Mouse (Mus musculus) C2C12 (cell line): ENCODE data around the gene Bcl6b. TPM values are rescaled to one million over a fixed set of nuclear protein-coding genes. Genes with fewer than 3 reads are reported as not detected.

Source experiments
- H3K27me3 ChIP-seq: one replicate; pipeline ENCODE4 v1.6.1; 2011; ENCODE audit not compliant: control insufficient read depth, insufficient read depth, insufficient read length
- H3K36me3 ChIP-seq: one replicate; pipeline ENCODE4 v1.6.1; 2011; ENCODE audit not compliant: control insufficient read depth, insufficient read depth
- H3K4me3 ChIP-seq: one replicate; pipeline ENCODE4 v1.5.1; 2011; ENCODE audit warnings: mild to moderate bottlenecking, control low read depth; ENCODE audit not compliant: poor library complexity, insufficient read depth, severe bottlenecking
- H3K79me2 ChIP-seq: one replicate; pipeline ENCODE4 v1.6.1; 2011; ENCODE audit not compliant: control insufficient read depth, insufficient read depth
- H3K79me3 ChIP-seq: one replicate; pipeline ENCODE4 v1.6.1; 2011; ENCODE audit warnings: low read depth, control low read depth
- H3ac ChIP-seq: one replicate; pipeline ENCODE3; 2011; ENCODE audit warnings: low read depth; ENCODE audit not compliant: control insufficient read depth, insufficient read length
- CEBPB ChIP-seq: IDR thresholded peaks from one replicate; pipeline ENCODE4 v1.6.1; 2011; ENCODE audit warnings: low read depth, mild to moderate bottlenecking, control low read depth, moderate library complexity
- CTCF ChIP-seq: IDR thresholded peaks from one replicate; pipeline ENCODE4 v1.5.1; 2011; ENCODE audit not compliant: control insufficient read depth, insufficient read depth, insufficient read length
- FOSL1 ChIP-seq: IDR thresholded peaks from one replicate; pipeline ENCODE4 v1.8.0; 2011; ENCODE audit warnings: mild to moderate bottlenecking, low read length; ENCODE audit not compliant: poor library complexity, insufficient read depth, severe bottlenecking
- MAX ChIP-seq: IDR thresholded peaks from one replicate; pipeline ENCODE4 v1.6.1; 2011; ENCODE audit warnings: mild to moderate bottlenecking, control low read depth
- MYOD1 ChIP-seq: IDR thresholded peaks from one replicate; pipeline ENCODE4 v1.6.1; 2011; ENCODE audit warnings: low read depth; ENCODE audit not compliant: control insufficient read depth, insufficient read length
- MYOG ChIP-seq: IDR thresholded peaks from one replicate; pipeline ENCODE4 v1.6.1; 2011; ENCODE audit not compliant: control insufficient read depth, insufficient read length; ENCODE audit errors: extremely low read depth
- USF1 ChIP-seq: IDR thresholded peaks from one replicate; pipeline ENCODE4 v1.6.1; 2011; ENCODE audit warnings: low read depth, mild to moderate bottlenecking, control low read depth, moderate library complexity
- polyA plus RNA-seq: library from polyadenylated mRNA; unstranded; fragments of >200 nt; fragmentation: generic; extraction: Trizol; gene quantifications from one replicate; pipeline ENCODE4 v1.2.1, GENCODE M21; 2012; ENCODE audit warnings: missing spikeins

Gene Bcl6b
- polyA plus RNA-seq, 1 experiment = 9.3 TPM

DNA sequence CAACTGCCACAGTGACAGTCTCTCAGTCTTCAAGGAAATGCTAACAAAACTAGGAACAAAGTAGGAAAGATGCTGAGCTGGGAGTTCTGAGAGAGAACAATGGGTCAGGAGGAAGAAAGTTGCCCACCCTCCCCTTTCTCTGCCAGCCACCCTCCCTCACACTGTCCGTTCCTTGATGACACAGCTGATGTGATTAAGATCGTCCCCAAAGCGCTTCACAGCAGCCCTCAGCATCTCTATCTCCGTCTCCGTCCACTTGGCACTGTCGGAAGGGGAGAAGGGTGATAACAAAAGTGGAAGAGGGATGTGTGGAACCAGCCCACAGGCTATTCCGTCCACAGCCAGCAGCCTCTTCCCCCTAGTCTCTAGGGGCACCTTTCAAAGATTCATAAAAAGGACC is 7.1 kb upstream of the Bcl6b start:
- H3K79me3 ChIP-seq = peaks cover 21% of the 10 kb centered on the region
- TF ChIP-seq CTCF = no peak
- no peak for TF ChIP-seq USF1
- TF ChIP-seq FOSL1 = no peak
- no peak for TF ChIP-seq CEBPB
- TF ChIP-seq MYOD1 = no peak
- no peak for TF ChIP-seq MAX
- TF ChIP-seq MYOG = no peak
- H3K79me2 ChIP-seq = peaks cover 39% of the 10 kb centered on the region
- no peaks in the 10 kb centered on the region for H3K27me3 ChIP-seq
- H3ac ChIP-seq = peak overlapping the region; percentile 21
- peaks cover 11% of the 10 kb centered on the region for H3K36me3 ChIP-seq
- H3K4me3 ChIP-seq = peak overlapping the region; percentile 84

DNA sequence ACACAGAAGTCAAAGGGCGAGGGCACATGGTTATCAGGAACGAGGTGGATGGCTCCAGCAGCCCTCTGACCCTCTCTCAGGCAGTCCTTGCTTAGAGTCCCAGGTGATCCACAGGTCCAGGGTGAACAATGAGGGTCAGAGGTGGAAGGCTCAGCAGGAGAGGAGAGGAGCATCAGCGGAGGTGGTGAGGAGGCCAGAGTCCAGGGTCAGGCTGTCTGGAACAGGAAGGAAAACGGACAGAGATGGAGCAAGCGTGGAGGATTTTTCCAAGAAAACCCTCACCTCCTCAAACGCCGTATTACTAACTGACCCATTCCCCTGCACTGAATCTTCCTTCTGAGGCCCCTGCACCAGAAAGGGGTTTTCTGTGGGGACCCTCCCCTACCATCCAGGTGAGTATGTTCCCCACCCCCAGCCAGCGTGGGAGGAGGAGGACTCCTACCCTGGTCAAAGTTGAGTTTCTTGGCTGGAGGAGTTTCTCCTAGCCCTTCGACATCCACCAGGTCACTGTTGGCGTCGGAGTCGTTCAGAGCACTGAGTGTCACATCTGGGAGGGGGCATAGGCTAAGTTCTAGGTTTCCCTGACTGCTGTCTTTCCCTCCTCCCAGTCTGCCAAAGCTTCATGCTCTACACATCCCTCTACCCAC is 5.8 kb upstream of the Bcl6b start:
- peaks cover 11% of the 10 kb centered on the region for H3K36me3 ChIP-seq
- H3K27me3 ChIP-seq = no peaks in the 10 kb centered on the region
- TF ChIP-seq USF1 (no peak), MYOD1 (no peak), MAX (no peak), FOSL1 (no peak), CTCF (no peak), CEBPB (no peak), MYOG (no peak)
- no peak overlapping the region for H3K4me3 ChIP-seq
- no peak overlapping the region for H3ac ChIP-seq
- H3K79me3 ChIP-seq = peaks cover 23% of the 10 kb centered on the region
- peaks cover 46% of the 10 kb centered on the region for H3K79me2 ChIP-seq

- Histone ChIP-seq H3K79me3 (peaks cover 23% of the 10 kb centered on the region), H3K79me2 (peaks cover 45% of the 10 kb centered on the region), H3K4me3 (no peak overlapping the region), H3K36me3 (peaks cover 11% of the 10 kb centered on the region), H3ac (no peak overlapping the region), H3K27me3 (no peaks in the 10 kb centered on the region)
- no peak for TF ChIP-seq FOSL1
- no peak for TF ChIP-seq CTCF
- no peak for TF ChIP-seq CEBPB
- no peak for TF ChIP-seq MAX
- no peak for TF ChIP-seq USF1
- no peak for TF ChIP-seq MYOD1
- no peak for TF ChIP-seq MYOG
Measured at GRCm38 (mm10) chr11:70234497-70234896, 4.9 kb upstream of the Bcl6b start.

DNA sequence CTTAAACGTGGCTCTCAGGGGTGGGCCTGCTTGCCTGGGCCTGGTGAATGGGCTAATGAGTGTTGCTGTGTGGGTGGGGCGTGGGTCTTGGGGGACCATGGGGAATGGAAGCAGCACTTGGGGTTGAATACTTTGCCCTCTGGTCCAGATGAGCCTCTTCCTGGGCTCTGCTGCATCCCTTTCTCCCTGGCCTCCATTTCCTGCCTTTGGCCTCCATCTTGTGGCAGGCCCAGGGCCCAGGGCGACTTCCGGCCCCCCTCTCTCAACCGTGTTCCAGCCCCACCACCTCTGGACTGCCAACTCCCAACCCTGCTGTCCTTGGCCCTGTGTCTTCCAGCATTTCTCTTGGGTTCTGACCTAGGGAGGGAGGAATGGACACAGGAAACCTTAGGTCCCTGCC is 4.4 kb upstream of the Bcl6b start:
- Histone ChIP-seq H3K27me3 (no peaks in the 10 kb centered on the region), H3K79me3 (peaks cover 18% of the 10 kb centered on the region), H3K36me3 (peaks cover 11% of the 10 kb centered on the region), H3K79me2 (peaks cover 40% of the 10 kb centered on the region), H3ac (no peak overlapping the region), H3K4me3 (no peak overlapping the region)
- TF ChIP-seq MAX = no peak
- TF ChIP-seq FOSL1 = no peak
- no peak for TF ChIP-seq USF1
- no peak for TF ChIP-seq CTCF
- no peak for TF ChIP-seq MYOG
- no peak for TF ChIP-seq MYOD1
- no peak for TF ChIP-seq CEBPB

GRCm38 (mm10) chr11:70233016-70233415 is 3.4 kb upstream of the Bcl6b start:
- no peak for TF ChIP-seq MYOD1
- no peak for TF ChIP-seq CEBPB
- no peak for TF ChIP-seq CTCF
- no peak for TF ChIP-seq FOSL1
- no peak for TF ChIP-seq USF1
- peaks cover 12% of the 10 kb centered on the region for H3K79me3 ChIP-seq
- H3K36me3 ChIP-seq = peaks cover 11% of the 10 kb centered on the region
- H3K27me3 ChIP-seq = no peaks in the 10 kb centered on the region
- H3K4me3 ChIP-seq = no peak overlapping the region
- H3K79me2 ChIP-seq = peaks cover 38% of the 10 kb centered on the region
- no peak overlapping the region for H3ac ChIP-seq

- peaks cover 15% of the 10 kb centered on the region for H3K36me3 ChIP-seq
- no peak for TF ChIP-seq CTCF
- peaks cover 41% of the 10 kb centered on the region for H3K79me2 ChIP-seq
- peak overlapping the region; percentile 67 for H3ac ChIP-seq
- H3K4me3 ChIP-seq = peak overlapping the region; percentile 21
- H3K27me3 ChIP-seq = no peaks in the 10 kb centered on the region
- peaks cover 15% of the 10 kb centered on the region for H3K79me3 ChIP-seq
Measured at GRCm38 (mm10) chr11:70232546-70232945, 2.9 kb upstream of the Bcl6b start.
